Mouse (Mus musculus) v-Abl transformed pro-B cells (cell line): Measurements from ENCODE around the gene Serpine1.

Source experiments
- in situ Hi-C, 2 experiments: fragments of 400-800 bp; cut with MboI; formaldehyde crosslinking; loops; one replicate each; pipeline ENCODE4 v1.15.1; 2025; ENCODE audit not compliant: unreplicated experiment in 2 of 2

Serpine1 gene

DNA sequence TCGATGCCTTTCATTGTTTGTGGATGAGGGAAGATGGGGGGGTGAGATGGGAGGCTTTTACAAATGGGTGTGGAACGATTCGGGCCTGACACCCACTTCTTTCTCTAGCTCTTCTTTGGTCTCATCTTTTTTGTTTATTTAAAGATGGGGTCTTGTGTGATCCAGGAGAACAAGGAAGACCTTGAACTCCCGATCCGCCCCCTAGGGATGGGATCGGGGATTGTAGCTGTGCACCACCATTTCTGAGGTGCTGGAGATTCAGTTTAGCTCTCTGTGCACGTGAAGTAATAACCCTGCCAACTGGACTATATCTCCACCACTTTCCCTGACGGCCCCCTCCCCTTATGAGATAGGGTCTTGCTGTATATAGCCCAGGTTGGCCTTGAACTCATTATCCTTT lies 6.1 kb downstream of the Serpine1 start:
- in situ Hi-C loops, result loop anchor here in 1 of 2 experiments (5.0 kb wide), 1 partner anchor 36 kb away; no protein-coding TSS in a partner anchor

DNA sequence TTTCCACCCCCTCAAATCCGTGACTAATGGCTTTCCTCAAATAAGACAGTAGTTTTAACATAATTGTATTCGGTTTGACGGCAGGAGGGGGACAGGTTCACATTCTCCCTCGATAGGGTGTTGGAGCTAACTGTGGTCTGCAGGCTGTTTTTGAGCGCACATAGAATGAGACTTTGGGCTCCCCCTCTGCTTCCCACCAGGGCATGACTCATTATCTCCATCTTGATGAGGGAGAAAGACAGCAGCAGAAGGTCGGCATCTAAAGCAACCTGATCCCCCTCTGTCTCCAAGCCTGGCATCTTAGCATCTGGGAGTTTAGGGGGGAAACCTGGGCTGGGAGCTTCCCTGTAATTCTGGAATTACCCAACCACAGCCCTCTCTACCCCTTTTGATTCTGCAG lies 6.6 kb downstream of the Serpine1 start:
- in situ Hi-C loops, result loop anchor here in 1 of 2 experiments (5.0 kb wide), 1 partner anchor 37 kb away; no protein-coding TSS in a partner anchor

DNA sequence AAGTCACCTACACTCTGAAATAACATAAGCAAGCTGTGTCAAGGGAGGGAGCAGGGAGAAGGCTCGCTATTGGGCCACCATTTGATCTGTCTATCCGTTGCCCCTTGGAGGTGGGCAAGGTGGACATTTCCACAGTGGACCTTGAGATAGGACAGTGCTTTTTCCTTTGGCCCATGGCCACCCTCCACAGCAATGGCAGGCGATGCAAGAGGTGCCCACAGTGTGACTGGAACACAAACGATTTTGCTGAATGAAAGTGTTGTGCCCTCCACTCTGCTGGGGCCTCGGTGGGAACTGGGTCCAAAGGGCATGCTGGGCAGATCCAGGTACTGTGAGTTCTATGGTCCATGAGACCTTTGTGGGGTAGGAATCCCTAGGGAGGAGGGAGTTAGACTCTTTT lies 9.5 kb downstream of the Serpine1 start:
- in situ Hi-C loops, result no loop called here

DNA sequence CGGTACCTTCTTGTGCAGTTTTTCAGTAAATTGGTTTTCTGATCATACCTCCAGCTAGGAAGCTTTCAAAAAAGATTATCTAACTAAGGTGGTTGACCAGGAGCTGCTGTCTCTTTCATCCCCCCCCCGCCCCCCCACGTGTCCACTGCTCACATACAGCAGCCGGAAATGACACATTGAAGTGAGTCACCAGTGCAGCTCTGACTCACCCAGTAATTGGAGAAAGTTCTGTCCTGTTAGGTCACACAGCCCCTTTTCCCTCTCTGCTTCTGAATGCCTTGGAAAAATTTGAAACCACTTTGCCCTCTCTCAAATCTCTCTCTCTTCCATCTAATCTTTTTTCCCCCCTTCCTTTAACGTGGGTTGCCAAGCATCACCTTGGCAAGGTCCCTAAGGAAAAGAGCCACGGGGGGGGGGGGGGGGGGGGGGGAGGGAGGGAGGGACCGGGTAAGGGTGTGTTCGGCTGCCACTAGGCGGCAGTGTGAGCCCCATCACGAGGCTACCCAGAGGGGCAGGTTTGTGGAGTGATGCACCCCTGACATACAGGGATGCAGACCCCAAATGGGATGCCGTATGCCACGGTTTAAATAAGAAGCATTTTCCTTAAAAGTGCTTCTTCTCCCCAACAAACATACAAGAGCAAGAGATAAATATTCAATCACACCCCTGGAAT lies 10.1 kb downstream of the Serpine1 start:
- in situ Hi-C loops, result no loop called here

DNA sequence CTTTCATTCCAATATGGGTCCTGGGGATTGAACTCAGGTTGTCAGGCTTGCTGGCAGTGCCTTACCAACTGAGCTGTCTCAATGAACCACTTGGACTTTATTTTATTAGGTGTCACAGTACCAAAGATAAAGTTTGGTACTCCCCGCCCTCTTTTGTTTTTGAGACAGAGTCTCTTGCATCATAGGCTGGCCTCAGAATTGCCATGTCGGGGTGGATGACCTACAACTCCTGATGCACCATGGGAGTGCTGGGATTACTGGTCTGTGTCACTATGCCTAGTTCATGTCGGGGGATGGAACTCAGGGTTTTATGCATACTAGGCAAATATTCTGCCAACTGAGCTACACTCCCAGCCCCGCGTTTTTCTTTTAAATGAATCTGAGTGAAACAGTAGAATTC lies 17.2 kb downstream of the Serpine1 start:
- in situ Hi-C loops, result no loop called here

DNA sequence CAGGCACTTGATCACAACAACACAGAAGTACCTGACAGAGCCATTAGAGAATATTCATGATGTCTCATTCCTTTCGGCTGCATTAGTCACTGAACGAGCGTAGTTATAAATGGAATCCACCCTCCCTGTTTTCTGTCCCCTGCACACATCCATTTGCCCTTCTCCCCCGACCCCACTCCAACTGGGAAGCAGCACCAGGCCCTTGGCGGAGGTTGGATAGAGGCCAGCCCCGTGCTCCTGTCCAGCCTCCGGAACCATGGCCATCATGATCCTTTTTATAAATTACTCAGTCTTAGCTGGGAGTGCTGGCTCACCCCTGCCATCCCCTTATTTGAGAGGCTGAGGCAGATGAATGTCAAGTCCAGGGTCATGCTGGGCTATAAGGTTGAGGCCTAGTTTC lies 17.8 kb downstream of the Serpine1 start:
- in situ Hi-C loops, result no loop called here

DNA sequence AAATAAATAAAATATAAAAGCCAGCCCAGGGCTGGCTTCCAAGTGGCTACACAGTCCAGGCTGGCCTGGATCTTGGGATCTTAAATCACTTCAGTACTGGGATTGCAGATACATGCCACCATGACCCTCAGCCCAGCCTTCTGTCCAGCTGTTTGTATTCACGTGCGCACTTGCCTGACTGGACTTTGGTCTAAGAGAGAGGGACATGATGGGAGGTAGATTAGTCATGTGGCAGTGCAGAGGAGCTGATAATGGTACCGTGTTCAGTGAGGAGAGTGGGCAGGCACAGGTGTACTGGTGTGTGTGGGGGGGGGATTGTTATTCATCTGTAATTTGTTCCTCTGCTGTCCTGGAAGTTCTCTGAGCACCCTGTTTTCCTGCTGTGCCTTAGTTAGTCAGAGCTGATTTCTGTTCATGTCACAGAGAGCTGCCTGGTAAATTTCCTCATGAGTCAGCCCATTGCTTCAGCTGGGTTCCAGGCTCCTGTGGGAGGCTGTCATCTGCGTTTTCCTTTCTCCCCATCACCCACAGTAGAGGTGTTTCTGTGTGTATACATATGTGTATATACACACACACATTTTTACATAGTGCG lies 20.1 kb downstream of the Serpine1 start:
- in situ Hi-C loops, result no loop called here

DNA sequence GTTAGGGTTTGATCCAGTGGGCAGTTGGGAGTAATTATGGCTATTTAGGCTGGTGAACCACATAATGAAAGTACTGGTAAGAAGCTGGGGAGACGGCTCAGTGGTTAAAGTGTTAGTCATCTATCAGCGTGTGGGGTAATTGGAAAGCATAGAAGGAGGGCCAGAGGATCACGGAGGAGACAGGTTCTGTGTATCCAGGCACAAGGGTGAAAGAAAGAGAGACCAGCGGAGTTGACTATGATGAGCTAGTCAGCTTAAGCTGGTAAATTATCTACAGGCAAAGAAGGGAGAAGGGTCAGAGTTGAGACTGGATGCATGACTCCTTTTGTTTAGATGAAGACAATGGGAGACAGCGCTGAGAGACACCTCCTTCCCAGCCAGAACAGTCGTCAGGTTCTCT lies 20.9 kb downstream of the Serpine1 start:
- in situ Hi-C loops, result no loop called here

DNA sequence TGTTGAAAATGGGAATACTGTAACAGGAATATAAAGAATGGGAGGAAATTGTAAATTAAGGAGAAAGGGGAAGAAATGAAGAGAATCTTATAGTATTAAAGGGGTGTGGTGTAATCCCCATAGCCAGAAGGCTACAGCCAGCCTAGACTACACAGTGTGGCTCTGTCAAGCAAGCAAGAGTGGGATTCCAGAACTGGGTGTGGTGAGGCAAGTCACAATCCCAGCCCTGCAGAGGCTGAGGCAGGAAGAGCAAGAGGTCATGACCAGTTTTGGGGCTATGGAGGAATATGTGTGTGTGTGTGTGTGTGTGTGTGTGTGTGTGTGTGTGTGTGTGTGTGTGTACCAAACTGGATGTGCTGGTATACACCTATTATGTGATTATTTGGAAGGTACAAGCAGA lies 25.1 kb downstream of the Serpine1 start:
- in situ Hi-C loops, result no loop called here

DNA sequence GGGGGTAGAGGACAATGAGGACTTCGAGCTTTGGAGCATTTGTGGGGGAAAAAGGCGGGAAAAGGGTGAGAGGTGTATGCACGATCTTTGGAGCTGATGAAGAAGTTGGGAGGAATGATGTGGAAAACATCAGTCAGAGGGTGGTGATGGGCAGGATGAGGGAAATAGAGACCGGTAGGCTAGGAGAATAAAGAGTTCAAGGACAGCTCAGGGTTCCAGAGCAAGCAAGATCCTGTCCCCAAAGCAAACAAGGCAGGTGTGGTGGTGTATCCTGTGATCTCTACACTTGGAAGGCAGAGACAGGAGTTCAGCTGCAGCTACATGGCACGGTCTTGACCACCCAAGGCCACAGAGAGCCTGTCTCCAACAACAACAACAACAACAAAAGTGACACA lies 25.7 kb downstream of the Serpine1 start:
- in situ Hi-C loops, result no loop called here

DNA sequence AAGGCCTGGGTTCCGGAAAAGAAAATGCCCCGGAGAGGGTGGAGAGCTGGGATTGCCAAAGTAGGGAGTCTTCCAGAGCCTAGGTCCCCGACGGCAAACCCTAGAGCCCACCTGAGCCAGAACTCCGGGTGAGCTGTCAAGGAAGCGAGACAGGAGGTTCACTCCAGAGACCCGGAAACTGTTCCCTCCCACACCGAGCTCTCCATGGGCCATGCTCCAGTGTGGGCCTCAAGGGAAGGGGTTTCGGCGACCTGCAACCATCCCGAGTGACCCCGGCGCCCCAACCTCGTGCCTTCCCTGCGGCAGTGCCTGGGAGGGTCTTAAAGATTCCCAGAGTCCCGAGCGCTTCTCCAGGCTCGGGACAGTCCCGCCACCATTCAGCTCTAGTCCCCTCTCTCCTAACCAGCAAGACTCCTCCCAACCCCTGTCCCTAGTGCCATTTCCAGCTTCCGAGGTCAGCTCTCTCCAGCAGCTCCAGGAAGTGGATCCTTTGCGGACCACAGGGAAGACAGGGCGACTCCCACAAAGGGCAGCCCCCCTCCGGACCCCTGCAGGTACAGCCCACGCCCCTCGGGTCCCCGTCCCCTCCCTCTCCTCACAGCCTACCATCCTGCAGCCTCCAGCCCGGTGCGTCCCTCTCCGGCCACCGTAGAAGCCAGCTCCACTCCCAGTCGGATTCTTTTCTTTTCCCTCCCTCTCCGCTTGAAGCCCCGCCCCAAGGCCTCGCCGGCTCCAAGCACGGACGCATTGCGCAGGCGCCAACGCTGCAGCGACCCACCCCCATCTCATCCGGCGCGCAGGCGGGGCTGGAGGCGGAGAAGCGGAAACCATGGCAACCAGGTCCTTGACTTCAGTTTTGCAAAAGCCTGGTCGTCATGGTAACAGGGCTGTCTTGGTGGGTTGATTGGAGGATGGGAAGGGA lies 26.4 kb downstream of the Serpine1 start, which contains the start of gene Ap1s1:
Gene Ap1s1 (minus strand): TSS at position 734 of the 922 bp plus-strand sequence.
- in situ Hi-C loops, result no loop called here

DNA sequence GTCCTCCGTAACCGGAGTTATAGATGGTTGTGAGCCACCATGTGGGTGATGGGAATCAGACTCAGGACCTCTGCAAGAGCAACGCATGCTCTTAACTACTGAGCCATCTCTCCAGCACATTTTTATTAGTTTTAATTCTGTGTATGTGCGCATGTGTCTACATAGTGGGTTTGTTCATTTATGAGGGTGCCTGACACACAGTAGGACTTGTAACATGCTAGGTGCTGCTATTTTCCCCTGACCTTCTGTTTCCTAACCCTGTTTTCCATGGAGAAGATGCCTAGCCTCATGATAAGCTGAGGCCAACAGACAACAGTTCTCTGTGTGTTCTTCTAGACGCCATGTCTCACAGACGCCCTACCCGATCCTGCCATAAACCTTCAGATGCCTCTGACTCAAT lies 28.1 kb downstream of the Serpine1 start:
- in situ Hi-C loops, result no loop called here

DNA sequence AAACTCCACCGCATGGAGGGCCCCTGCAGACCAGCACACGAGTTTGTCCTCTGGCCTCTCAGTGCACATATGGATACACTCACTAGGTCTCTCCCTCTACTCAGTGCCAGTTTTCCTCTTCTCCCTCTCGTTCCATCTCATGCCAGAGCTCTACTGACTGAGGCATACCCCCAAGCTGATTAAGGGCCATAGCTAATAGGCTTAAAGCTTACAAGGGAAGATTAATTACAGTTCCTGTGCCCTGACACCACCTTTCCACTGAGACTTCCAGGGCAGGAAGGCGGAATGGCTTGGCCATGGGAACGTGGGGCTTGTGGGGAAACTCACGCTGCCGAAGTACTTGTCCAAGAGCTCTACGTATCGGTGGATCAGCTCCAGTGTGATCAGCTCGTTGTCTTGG lies 30.6 kb downstream of the Serpine1 start:
- in situ Hi-C loops, result no loop called here

DNA sequence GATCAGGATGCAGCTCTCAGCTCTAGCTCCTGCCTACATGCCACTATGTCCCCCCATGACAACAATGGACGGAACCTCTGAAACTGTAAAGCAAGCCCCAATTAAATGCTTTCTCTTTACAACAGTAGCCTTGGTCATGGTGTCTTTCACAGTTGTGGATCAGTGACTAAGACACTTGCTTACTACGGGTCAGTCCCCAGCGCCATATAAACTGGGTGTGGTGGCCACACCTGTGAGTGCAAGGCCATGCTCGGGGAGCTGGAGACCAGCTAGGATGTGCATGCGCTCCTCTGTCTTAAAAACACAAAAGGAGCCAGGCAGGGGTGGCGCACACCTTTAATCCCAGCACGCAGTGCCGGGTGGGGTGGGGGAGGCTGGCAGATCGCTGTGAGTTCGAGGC lies 32.6 kb downstream of the Serpine1 start:
- in situ Hi-C loops, result no loop called here

DNA sequence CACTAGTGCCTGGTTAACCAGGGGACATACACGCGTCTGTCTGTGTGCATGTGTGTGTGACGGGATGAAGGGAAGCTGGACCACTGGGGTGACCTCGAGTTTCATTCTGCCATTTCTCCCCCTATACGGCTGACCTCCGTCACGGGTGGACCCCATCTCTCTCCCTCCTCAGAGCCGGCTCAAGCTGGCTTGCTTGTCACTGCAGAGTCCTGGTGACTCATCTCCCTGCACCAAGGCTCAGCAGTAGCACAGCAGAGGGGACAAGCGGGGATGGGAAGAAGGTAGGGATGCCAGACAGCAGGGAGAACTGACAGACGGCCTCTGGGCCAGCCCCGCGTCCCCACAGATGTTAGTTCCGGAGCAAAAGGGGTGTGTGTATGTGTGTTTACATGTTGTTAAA lies 35.9 kb downstream of the Serpine1 start:
- in situ Hi-C loops, result no loop called here

DNA sequence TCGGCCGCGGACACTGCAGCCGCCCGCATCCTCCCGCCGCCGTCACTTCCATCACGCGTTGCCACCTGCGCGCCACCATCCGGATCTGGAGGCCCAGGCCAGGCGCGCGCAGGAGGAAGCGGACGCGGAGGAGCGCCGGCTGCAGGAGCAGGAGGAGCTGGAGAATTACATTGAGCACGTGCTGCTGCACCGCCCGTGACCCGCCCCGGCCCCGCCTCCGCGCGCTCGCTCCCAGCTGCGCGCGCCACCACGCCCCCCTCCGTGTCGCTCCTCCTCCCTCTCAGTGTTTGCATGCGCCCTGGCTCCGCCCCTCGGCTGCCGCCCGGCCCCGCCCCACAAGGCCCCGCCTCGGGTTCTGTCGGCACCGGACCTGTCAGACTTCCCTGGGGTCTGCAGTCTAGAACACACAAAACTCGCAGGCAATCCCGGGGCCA lies 39.4 kb downstream of the Serpine1 start:
- in situ Hi-C loops, result no loop called here

DNA sequence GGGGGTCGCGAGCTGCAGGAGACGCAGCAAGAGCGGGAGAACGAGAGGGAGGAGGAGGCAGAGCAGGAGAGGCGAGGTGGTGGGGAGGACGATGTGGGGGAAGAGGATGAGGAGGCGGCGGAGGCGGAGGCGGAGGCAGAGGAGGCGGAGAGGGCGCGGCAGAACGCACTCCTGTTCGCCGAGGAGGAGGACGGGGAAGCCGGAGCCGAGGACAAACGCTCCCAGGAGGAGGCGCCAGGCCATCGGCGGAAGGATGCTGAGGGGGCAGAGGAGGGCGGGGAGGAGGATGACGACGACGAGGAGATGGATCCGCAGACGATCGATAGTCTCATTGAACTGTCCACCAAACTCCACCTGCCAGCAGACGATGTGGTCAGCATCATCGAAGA lies 40.0 kb downstream of the Serpine1 start:
- in situ Hi-C loops, result no loop called here

DNA sequence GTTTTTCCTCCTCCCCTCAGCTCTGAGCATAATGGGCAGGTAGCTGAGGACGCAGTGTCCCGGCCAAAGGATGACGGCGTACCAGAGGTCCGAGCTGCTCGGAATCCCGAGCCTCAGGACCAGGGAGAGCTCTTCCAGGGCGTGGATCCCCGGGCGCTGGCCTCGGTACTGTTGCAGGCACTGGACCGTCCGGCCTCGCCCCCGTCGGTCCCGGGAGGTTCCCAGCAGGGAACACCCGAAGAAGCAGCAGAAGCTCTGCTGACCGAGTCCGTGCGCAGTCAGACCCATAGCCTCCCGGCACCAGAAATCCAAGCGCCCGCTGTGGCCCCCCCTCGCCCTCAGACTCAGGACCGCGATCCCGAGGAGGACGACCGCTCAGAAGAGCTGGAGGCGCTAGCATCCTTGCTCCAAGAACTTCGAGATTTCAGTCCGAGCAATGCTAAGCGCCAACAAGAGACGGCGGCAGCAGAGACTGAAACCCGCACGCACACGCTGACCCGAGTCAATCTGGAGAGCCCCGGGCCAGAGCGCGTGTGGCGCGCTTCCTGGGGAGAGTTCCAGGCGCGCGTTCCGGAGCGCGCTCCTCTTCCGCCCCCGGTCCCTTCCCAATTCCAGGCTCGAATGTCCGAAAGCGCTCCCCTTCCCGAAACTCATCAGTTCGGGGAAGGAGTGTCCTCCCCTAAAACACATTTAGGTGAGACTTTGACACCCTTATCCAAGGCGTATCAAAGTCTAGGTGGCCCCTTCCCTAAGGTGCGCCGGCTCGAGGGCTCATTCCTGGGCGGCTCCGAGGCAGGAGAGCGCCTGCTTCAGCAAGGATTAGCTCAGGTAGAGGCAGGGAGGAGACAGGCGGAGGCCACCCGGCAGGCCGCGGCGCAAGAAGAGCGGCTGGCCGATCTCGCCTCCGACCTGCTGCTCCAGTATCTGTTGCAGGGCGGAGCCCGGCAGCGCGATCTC lies 40.7 kb downstream of the Serpine1 start:
- in situ Hi-C loops, result no loop called here

DNA sequence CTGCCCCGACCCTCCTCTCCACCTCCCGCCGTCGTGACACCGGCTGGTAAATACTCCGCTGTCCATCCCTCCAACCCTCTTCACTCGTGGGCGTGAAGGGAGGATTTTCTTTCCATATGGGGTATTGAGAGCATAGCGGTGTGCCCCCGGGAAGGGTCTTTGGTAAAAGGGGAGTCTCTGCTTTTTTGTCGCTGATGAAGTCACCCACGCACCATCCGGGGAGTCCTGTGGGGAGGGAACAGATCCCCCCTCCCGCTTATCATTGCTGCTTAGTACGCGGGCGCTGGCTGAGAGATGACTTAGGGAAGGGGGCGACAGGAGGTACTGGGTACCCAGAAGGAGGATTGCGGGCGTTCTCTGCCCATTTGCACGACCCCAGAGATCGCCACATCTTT lies 41.7 kb downstream of the Serpine1 start:
- in situ Hi-C loops, result no loop called here
